Mouse (Mus musculus) left cerebral cortex, adult 11 months (tissue): Measurements from ENCODE around the gene Magt1.
A peak's percentile ranks its signal among the peaks of the same experiment; 100 is the strongest.
"Not testable (repeated sequence)": the region's sequence is repeated elsewhere in the genome, so short reads cannot be mapped to it uniquely, and the experiment has no call there.

Source experiments
- DNase-seq: peaks from one replicate; pipeline ENCODE4 v3.0.0; 2022; ENCODE audit warnings: low spot score

The Magt1 gene

DNA sequence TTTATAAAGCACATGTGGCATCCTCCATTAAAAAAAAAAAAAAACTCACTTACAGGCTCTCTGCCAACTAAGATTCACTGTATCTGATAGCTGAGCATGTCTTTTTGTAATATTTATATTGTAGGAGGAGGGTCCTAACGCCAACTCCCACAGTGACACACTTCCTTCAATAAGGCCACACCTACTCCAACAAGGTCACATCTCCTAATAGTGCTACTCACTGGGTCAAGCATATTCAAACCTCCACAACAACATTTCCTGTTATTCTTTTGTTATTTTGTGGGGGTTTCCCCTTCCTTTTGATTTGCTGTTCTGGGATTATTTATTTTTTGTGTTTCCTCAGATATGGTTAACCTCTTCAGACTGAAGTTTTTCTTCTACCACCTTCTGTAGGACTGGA lies 65.3 kb downstream of the Magt1 start:
- DNase-seq: no peak

DNA sequence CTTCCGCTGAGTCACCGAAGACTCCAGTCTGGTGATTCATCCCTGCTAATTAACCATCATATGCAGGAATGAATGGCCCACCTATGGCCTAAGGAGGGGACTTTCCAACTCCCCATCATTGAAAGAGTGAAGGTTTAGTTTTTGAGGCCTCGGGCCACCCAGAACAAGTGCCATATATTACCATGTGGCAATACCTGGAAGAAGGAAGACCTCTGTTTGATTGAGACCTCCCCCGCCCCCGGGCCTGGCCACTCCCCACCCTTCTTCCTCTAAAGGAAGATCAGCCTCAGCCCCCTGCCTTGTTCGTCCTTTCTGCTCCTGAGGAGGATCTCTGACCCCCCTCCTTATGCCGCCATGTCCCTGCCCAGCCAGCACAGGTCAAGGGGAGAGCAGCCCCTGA lies 72.5 kb downstream of the Magt1 start:
- no peak for DNase-seq

DNA sequence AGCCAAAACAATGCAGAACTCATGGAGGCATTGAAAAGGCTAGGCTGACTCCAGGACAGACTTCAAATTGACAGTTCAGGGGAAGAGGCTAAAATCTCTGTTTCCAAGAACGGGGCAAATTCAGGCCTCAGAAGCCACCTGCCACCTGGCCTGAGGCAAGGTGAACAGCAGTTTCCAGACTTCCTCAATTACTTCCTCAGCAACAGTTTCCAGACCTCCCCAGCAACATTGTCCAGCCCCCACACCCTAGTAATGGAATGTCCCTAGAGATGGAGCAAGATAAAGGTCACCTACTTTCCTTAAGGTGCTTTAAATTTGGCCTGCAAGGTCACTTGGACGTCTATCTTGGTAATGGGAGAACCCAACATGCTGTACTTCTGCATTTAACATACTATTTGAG lies 74.0 kb downstream of the Magt1 start:
- DNase-seq: no peak

DNA sequence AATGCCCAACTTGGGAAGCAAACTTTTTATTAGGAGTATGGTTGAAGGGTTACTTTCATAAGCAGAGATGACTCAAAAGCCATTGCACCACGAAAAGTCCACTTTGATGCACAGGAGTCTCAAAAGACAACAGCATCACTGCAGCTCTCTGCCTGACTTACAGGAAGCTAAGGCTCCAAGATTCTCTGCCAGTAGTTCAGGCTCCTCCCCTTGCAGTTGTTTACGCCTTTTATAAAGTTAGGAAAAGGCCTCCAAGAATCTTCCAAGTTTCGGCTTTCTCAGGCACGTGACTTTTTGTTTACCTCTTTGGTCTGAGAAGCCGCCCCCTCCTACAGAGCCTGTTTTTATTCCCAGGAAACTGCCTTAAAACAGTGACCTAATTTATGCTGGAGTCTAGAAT lies 77.4 kb downstream of the Magt1 start:
- DNase-seq: no peak

DNA sequence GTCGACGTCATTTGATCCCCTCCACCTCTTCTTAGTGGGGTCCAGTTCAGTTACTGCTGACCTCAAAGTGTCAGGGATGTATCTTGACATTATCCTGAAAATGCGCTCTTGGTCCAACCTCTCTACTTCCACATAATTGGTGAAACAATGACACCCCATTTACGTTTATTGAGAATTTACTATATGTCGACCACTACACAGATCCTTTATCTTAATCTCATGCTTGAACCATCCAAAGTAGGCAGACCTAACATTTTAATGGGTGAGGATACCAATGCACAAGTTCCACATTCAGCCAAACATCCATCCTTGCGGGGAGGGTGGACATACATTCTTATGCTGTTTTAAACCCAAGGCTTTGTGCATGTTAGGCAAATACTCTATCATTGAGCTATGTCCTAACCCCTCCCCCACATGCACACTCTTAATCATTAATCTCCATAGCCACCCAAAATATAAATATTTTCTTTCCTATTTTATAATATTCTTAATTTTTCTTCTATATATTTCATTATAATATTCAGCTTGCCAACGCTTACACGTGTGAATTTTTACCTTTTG lies 82.1 kb downstream of the Magt1 start:
- DNase-seq: no peak

DNA sequence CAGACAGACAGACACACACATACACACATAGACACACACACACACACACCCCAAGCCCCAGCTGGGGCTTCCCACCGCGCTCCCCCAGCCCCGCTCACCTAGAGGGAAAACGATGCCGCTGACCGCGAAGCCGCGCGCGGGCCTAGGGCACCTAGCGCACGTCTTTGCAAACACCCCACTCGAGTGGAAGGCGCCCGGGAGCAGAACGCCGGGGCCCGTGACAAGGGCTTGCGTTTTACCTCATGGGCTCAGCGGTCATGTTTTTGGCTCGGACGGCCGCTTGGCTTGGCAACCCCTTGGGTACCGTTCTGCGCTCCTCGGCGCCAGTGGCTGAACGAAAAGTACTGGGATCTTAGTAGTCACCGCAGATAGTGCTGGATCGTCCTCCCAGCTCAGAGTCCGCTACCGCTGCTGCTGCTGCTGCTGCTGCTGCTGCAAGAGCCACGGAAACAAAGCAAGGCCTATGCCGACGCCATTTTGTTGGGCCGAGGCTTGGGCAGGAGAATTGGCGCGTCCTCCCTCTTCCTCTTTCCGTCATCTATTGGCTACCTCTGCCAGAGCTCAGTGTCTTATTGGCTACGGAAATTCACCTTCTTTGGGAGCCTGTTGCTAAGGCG lies 82.7 kb downstream of the Magt1 start, which contains the start of gene Atrx:
Gene Atrx, minus strand, starts transcription at position 543 of the 617 bp plus-strand sequence.
- peak; percentile 74 for DNase-seq

DNA sequence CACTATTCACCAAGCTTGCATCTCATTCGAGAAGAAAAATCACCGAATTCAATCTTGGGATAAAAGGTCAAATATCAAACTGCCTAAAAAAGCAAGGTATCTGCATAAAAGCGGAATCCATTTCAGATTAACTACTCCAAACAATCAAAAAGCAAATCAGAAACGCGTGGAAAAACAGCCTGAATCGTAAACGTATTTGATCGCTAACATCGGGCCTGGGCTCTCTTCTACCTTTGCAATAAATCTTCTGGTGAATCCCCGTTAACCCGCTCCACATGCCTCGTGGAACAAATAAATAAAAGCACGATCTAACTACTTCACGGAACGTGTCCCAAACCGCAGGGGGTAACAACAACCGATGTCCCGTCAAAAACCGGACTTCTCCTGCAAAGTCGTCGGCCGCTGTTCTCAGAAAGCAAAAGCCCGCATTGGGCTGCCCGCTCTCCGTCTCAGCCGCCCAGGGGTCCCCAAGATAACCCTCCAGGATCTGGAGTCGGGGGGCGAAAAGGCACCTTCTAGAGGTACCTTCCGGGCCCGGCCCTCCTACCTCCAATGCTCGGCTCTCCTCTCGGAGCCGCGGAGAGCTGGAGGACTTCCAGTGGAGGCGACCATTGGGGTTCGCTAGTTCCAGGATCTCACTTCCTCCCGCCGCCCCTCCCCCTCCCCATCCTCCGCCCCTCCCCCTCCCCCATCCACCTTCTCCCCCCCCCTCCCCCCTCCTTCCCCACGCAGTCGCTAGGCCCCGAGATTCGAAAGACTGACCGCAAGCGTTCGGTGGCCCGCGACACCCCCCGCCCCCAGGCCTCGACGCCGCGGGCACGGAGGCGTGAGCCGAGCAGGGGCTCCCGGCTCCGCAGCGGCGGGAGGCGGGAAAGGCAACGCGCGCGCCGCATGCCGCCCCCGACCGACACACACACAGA lies 83.5 kb downstream of the Magt1 start:
- DNase-seq: no peak

DNA sequence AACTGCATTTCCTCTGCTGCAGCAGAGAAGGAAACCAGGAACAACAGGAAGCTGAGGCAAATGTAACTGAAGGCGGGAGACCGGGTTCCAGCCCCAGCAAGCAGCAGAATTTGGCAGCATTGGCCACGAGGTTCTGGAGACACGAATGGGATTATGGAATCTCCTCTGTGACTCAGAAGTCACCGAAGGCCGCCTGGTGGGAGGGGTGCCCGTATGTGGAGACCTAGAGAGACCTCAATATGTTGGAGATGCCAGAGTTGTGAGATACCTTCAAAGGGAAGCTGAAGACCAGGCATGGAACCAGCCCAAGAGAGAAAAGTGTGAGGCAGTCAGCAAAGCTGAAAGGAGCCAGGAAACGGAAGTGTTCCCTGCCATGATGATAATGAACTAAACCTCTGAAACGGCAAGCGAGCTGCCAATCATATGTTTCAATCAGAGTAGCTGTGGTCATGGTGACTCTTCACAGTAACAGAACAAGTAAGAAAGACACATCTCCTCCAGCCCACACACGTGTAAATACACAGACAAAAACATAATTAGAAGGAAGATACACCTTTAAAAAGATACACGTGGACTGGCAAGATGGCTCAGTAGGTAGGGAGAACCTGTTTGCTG lies 85.5 kb downstream of the Magt1 start:
- no peak for DNase-seq

DNA sequence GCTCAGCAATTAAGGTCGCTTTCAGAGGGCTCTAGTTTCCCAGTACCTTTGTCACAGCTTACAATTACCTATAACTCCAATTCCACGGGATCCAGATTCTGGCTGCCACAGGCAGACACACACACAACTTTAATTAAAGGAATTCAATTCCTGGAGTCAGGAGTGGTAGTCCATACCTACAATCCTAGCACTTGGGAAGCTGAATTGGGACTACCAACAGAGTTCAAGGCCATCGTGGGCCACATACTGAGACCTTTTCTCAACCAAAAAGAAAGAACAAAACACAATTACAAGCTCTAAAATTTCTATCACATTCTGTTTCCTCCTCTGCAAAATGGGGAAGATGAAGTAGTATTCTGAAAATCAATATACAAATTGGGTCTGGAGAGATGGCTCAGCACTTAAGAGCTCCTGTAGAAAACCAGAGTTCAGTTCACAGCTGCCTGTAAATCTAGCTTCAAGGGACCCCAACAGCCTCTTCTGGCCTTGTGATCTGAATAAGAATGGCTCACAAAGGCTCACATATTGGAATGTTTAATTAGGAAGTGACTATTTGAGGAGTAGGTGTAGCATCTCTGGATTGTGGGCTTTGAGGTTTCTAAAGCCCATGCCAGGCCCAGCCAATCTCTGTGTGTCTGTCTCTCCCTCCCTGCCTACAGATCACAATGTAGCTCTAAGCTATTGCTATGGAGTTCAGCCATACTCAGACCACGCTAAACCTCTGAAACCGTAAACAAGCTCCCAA lies 87.2 kb downstream of the Magt1 start:
- no peak for DNase-seq

DNA sequence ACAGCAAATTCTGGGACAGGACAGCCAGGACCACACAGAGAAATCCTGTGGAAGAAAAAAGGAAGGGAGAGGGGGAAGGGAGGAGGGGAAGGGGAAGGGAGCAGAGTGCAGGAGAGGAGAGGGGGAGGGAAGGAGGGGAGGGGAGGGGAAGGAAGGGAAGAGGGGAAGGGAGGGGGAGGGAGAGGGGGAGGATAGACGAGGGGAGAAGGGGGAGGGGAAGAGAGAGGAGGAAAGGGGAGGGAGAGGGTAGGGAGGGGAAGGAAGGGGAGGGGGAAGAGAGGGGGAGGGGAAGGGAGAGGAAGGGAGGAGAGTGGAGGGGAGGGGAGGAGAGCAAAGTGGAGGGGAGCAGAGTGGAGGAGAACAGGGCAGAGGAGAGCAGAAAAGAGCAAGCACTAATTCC lies 87.8 kb downstream of the Magt1 start:
- DNase-seq: no peak

DNA sequence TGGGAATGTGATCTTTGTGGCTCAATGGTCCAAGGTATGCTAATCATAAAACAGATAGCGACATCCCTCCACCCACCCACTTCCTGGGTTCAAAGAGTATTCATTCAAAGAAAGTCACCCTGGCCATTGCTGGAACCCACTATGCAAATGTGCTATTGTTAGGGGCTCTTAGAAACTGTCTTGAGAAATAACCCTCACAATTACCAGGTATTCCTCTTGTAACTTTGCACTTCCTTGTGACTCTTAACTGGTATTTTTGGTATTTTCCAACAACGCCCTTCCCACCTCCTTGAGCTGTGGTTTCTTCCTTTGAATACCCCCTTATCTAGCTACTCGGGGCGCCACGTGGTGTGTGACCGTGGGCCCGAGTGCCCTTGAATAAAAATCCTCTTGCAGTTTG lies 88.7 kb downstream of the Magt1 start:
- DNase-seq: not testable (repeated sequence)

DNA sequence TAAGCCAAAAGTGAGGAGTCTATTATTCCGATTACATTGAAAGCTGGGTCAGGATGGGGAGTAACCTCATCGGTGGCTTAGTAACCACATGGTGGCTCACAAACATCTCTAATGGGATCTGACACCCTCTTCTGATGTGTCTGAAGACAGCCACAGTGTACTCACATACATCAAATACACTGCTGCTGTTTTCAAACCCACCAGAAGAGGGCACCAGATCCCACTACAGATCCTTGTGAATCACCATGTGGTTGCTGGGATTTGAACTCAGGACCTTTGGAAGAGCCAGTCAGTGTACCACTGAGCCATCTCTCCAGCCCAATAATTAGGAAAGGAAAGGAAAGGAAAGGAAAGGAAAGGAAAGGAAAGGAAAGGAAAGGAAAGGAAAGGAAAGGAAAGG lies 90.3 kb downstream of the Magt1 start:
- no peak for DNase-seq
